Mouse (Mus musculus) hindbrain, embryonic 16.5 days (tissue): Measurements from ENCODE around the gene 4930404N11Rik. TPM values are rescaled to one million over a fixed set of nuclear protein-coding genes. Genes with fewer than 3 reads are reported as not detected.

ENCODE experiments used
- ATAC-seq: fragments of 200-750 bp; cut with Nextera tagmentation; 2 replicates; pipeline ENCODE4 v1.8.0; 2017; ENCODE audit warnings: moderate TSS enrichment, moderate library complexity
- H3K27ac ChIP-seq: fragments of 300-500 bp; sonication (generic); 2 replicates; pipeline ENCODE4 v1.5.1; 2014; ENCODE audit warnings: low read depth, mild to moderate bottlenecking, control low read depth, low read length, moderate library complexity
- H3K27me3 ChIP-seq: fragments of 300-500 bp; sonication (generic); replicated peaks from 2 replicates; pipeline ENCODE4 v1.6.1; 2014; ENCODE audit warnings: low read length; ENCODE audit not compliant: control insufficient read depth, insufficient read depth
- H3K36me3 ChIP-seq: fragments of 300-500 bp; sonication (generic); 2 replicates; pipeline ENCODE4 v1.6.1; 2014; ENCODE audit warnings: mild to moderate bottlenecking, low read length, moderate library complexity, mixed read lengths; ENCODE audit not compliant: control insufficient read depth, insufficient read depth
- H3K4me1 ChIP-seq: fragments of 300-500 bp; sonication (generic); 2 replicates; pipeline ENCODE4 v1.6.1; 2014; ENCODE audit warnings: low read depth, low read length; ENCODE audit not compliant: control insufficient read depth, insufficient read depth
- H3K4me2 ChIP-seq: fragments of 300-500 bp; sonication (generic); 2 replicates; pipeline ENCODE4 v1.6.1; 2014; ENCODE audit warnings: mild to moderate bottlenecking, low read length, control low read depth, moderate library complexity
- H3K4me3 ChIP-seq: fragments of 300-500 bp; sonication (generic); 2 replicates; pipeline ENCODE4 v1.5.1; 2014; ENCODE audit warnings: mild to moderate bottlenecking, low read length, control low read depth, moderate library complexity
- H3K9ac ChIP-seq: fragments of 300-500 bp; sonication (generic); 2 replicates; pipeline ENCODE4 v1.6.1; 2014; ENCODE audit warnings: low read depth, mild to moderate bottlenecking, control low read depth, low read length, moderate library complexity
- H3K9me3 ChIP-seq: fragments of 300-500 bp; sonication (generic); 2 replicates; pipeline ENCODE4 v1.6.1; 2014; ENCODE audit warnings: mild to moderate bottlenecking, low read length, moderate library complexity; ENCODE audit not compliant: control insufficient read depth
- WGBS: fragments of 180-500 bp; shearing (Covaris S2); extraction: QIAGEN DNeasy Blood & Tissue Kit; methylation state at CpG from one replicate; pipeline ENCODE4 v1.1.7; 2014; 5-methylcytosine and 5-hydroxymethylcytosine counted together
- polyA plus RNA-seq: library from polyadenylated mRNA; unstranded; fragments of >200 nt; fragmentation: Nextera tagmentation; extraction: Ambion mirVana; gene quantifications from 2 replicates; pipeline ENCODE4 v1.2.1, GENCODE M21; 2015

4930404N11Rik gene
- polyA plus RNA-seq, 1 experiment from 2014 or later: 0.49 TPM

- Histone ChIP-seq H3K9ac (no peak overlapping the region), H3K4me3 (no peak overlapping the region), H3K4me1 (peaks cover 20% of the 10 kb centered on the region), H3K36me3 (peaks cover 4% of the 10 kb centered on the region), H3K27me3 (no peaks in the 10 kb centered on the region), H3K27ac (no peak overlapping the region), H3K4me2 (no peak overlapping the region), H3K9me3 (no peaks in the 10 kb centered on the region)
- no peak for ATAC-seq
- 18% methylated on average over 5 of the region's 5 CpGs for WGBS
Observed at GRCm38 (mm10) chr10:81395127-81395526, 29.5 kb upstream of the 4930404N11Rik start.

- Histone ChIP-seq H3K9ac (peak overlapping the region; percentile 57), H3K27ac (peak overlapping the region; percentile 37; the same call in 1 of the 2 replicates), H3K4me1 (peaks cover 23% of the 10 kb centered on the region), H3K4me3 (peak overlapping the region; percentile 14), H3K27me3 (no peaks in the 10 kb centered on the region), H3K4me2 (peak overlapping the region; percentile 41), H3K9me3 (no peaks in the 10 kb centered on the region), H3K36me3 (peaks cover 5% of the 10 kb centered on the region; the same call in 1 of the 2 replicates)
- no peak for ATAC-seq
- 6% methylated on average over 19 of the region's 19 CpGs for WGBS
Observed at GRCm38 (mm10) chr10:81393456-81394063, 27.9 kb upstream of the 4930404N11Rik start.

GRCm38 (mm10) chr10:81392781-81393185 is 27.2 kb upstream of the 4930404N11Rik start, which contains the start of gene Smim24:
Gene Smim24 (plus strand): TSS chr10:81393051.
- WGBS: 65% methylated on average over 14 of the region's 14 CpGs
- Histone ChIP-seq H3K4me3 (peak within 1 kb of the TSS; percentile 14), H3K4me2 (peak within 1 kb of the TSS; percentile 41), H3K27me3 (no peaks in the 10 kb centered on the region), H3K36me3 (peaks cover 11% of the 10 kb centered on the region), H3K9ac (peak within 1 kb of the TSS; percentile 57), H3K27ac (peak within 1 kb of the TSS; percentile 37; the same call in 1 of the 2 replicates), H3K9me3 (no peaks in the 10 kb centered on the region), H3K4me1 (peaks cover 23% of the 10 kb centered on the region)
- no peak for ATAC-seq

GRCm38 (mm10) chr10:81392270-81392669 is 26.7 kb upstream of the 4930404N11Rik start:
- ATAC-seq: no peak

GRCm38 (mm10) chr10:81390678-81390965 is 25.0 kb upstream of the 4930404N11Rik start:
- Histone ChIP-seq H3K9ac (no peak overlapping the region; the same call in 1 of the 2 replicates), H3K36me3 (peaks cover 29% of the 10 kb centered on the region), H3K4me3 (no peak overlapping the region), H3K9me3 (no peaks in the 10 kb centered on the region), H3K4me2 (no peak overlapping the region), H3K27ac (no peak overlapping the region), H3K27me3 (no peaks in the 10 kb centered on the region), H3K4me1 (peaks cover 18% of the 10 kb centered on the region)
- WGBS: 89% methylated on average over 13 of the region's 13 CpGs
- ATAC-seq: no peak

More at GRCm38 (mm10) chr10:81392270-81392669, 26.7 kb upstream of the 4930404N11Rik start:
- Histone ChIP-seq H3K9me3 (no peaks in the 10 kb centered on the region), H3K9ac (no peak overlapping the region), H3K27ac (no peak overlapping the region), H3K36me3 (peaks cover 16% of the 10 kb centered on the region), H3K4me3 (no peak overlapping the region), H3K27me3 (no peaks in the 10 kb centered on the region), H3K4me2 (no peak overlapping the region), H3K4me1 (peaks cover 23% of the 10 kb centered on the region)
- 95% methylated on average over 6 of the region's 6 CpGs for WGBS

GRCm38 (mm10) chr10:81389801-81390677 is 24.4 kb upstream of the 4930404N11Rik start:
- H3K9ac ChIP-seq: peak overlapping the region; percentile 35; the same call in 1 of the 2 replicates
- peak overlapping the region; percentile 48 for H3K27ac ChIP-seq
- no peaks in the 10 kb centered on the region for H3K27me3 ChIP-seq
- WGBS: 60% methylated on average over 23 of the region's 23 CpGs
- no peak overlapping the region for H3K4me3 ChIP-seq
- H3K9me3 ChIP-seq: no peaks in the 10 kb centered on the region
- no peak overlapping the region for H3K4me2 ChIP-seq
- peaks cover 29% of the 10 kb centered on the region for H3K36me3 ChIP-seq
- H3K4me1 ChIP-seq: peaks cover 24% of the 10 kb centered on the region
- ATAC-seq: peak; percentile 55; the same call in 1 of the 2 replicates

- ATAC-seq: no peak
- WGBS: 36% methylated on average over 3 of the region's 3 CpGs
- Histone ChIP-seq H3K9me3 (no peaks in the 10 kb centered on the region), H3K36me3 (peaks cover 29% of the 10 kb centered on the region), H3K4me3 (no peak overlapping the region), H3K27me3 (no peaks in the 10 kb centered on the region), H3K4me2 (no peak overlapping the region), H3K4me1 (peaks cover 26% of the 10 kb centered on the region), H3K9ac (no peak overlapping the region), H3K27ac (no peak overlapping the region; the same call in 1 of the 2 replicates)
Observed at GRCm38 (mm10) chr10:81389373-81389772, 23.8 kb upstream of the 4930404N11Rik start.

- Histone ChIP-seq H3K4me3 (no peak within 1 kb of the TSS), H3K36me3 (peaks cover 29% of the 10 kb centered on the region), H3K27ac (peak within 1 kb of the TSS; percentile 48; the same call in 1 of the 2 replicates), H3K4me2 (no peak within 1 kb of the TSS), H3K9ac (no peak within 1 kb of the TSS), H3K27me3 (no peaks in the 10 kb centered on the region), H3K4me1 (peaks cover 24% of the 10 kb centered on the region), H3K9me3 (no peaks in the 10 kb centered on the region)
- WGBS: 86% methylated on average over 5 of the region's 5 CpGs
- no peak for ATAC-seq
Observed at GRCm38 (mm10) chr10:81388505-81389055, 23.0 kb upstream of the 4930404N11Rik start, which contains the start of gene Gm48552. Gene Gm48552 (plus strand): TSS chr10:81389005.

GRCm38 (mm10) chr10:81387716-81388115 is 22.1 kb upstream of the 4930404N11Rik start:
- Histone ChIP-seq H3K36me3 (peaks cover 29% of the 10 kb centered on the region), H3K4me1 (peaks cover 19% of the 10 kb centered on the region), H3K27ac (no peak overlapping the region), H3K9me3 (no peaks in the 10 kb centered on the region), H3K4me3 (no peak overlapping the region; the same call in 1 of the 2 replicates), H3K27me3 (no peaks in the 10 kb centered on the region), H3K4me2 (no peak overlapping the region), H3K9ac (no peak overlapping the region)
- no peak for ATAC-seq
- 96% methylated on average over 18 of the region's 20 CpGs for WGBS
